Mouse (Mus musculus): ENCODE results near the gene Dst.

DNA sequence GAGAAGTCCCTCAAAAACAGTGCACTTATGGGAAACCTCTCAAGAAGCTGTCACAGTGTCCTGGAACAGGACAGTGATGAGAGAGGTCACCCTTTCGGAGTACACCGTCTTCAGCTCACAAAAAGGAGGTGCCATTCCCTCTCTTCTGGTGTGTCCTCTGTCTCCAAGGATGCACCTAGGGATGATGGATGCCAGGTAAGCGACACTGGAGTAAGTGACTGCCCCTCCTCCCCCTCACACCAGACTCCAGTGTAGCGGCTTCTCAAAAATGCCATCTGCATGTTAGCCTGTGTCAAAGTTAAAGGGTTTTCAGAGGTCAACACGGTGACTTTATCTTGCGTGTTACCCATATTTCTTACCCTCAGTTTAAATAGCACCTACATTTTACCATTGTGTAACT, 214.2 kb downstream of the Dst start:
- TF ChIP-seq CTCF (conservative IDR thresholded peaks at IDR 0.05; ENCODE audit: low read length) = no peak
- no peak for TF ChIP-seq POU5F1 (IDR thresholded peaks at IDR 0.05; ENCODE audit: borderline replicate concordance, low read length)

All from E14TG2a.4 (cell line).